Mouse (Mus musculus): ENCODE data around the gene Fmnl3.

- TF ChIP-seq GATA1 (IDR thresholded peaks at IDR 0.05; ENCODE audit: low read length) (no peak), TAL1 (IDR thresholded peaks at IDR 0.05; ENCODE audit: low read length) (no peak)
These were observed 16.5 kb upstream of the Fmnl3 start for GRCm38 (mm10) chr15:99386796-99387195.

All from erythroblast, embryonic 14.5 days (primary cell).